Mouse (Mus musculus) forebrain, embryonic 11.5 days (tissue): ENCODE measurements around the gene Tbxa2r. TPM values are rescaled to one million over a fixed set of nuclear protein-coding genes. Genes with fewer than 3 reads are reported as not detected.

Source experiments
- ATAC-seq: fragments of 200-750 bp; cut with Nextera tagmentation; replicated peaks from 2 replicates; pipeline ENCODE4 v1.8.0; 2017; ENCODE audit warnings: moderate TSS enrichment; ENCODE audit not compliant: low FRiP score
- DNase-seq: peaks from one replicate; pipeline ENCODE4 v3.0.0-alpha.2; 2017; ENCODE audit warnings: low spot score
- H3K27ac ChIP-seq: fragments of 300-500 bp; sonication (generic); 2 replicates; pipeline ENCODE4 v1.5.1; 2014; ENCODE audit warnings: low read depth, low read length
- H3K27me3 ChIP-seq: fragments of 300-500 bp; sonication (generic); 2 replicates; pipeline ENCODE4 v1.6.1; 2014; ENCODE audit warnings: mild to moderate bottlenecking, low read length, mixed read lengths; ENCODE audit not compliant: control insufficient read depth, insufficient read depth
- H3K36me3 ChIP-seq: fragments of 300-500 bp; sonication (generic); 2 replicates; pipeline ENCODE4 v1.6.1; 2014; ENCODE audit warnings: mild to moderate bottlenecking, low read length, moderate library complexity, mixed read lengths; ENCODE audit not compliant: control insufficient read depth, insufficient read depth
- H3K4me1 ChIP-seq: fragments of 300-500 bp; sonication (generic); replicated peaks from 2 replicates; pipeline ENCODE4 v1.6.1; 2014; ENCODE audit warnings: low read length, mixed read lengths; ENCODE audit not compliant: control insufficient read depth, insufficient read depth
- H3K4me2 ChIP-seq: fragments of 300-500 bp; sonication (generic); 2 replicates; pipeline ENCODE4 v1.6.1; 2014; ENCODE audit warnings: low read depth, mild to moderate bottlenecking, low read length, moderate library complexity, mixed read lengths; ENCODE audit not compliant: severe bottlenecking
- H3K4me3 ChIP-seq: fragments of 300-500 bp; sonication (generic); 2 replicates; pipeline ENCODE4 v1.5.1; 2014; ENCODE audit warnings: low read depth, low read length
- H3K9ac ChIP-seq: fragments of 300-500 bp; sonication (generic); 2 replicates; pipeline ENCODE4 v1.6.1; 2014; ENCODE audit warnings: low read length
- H3K9me3 ChIP-seq: fragments of 300-500 bp; sonication (generic); 2 replicates; pipeline ENCODE4 v1.6.1; 2016; ENCODE audit warnings: low read length, mixed read lengths; ENCODE audit not compliant: control insufficient read depth
- WGBS: fragments of 180-500 bp; shearing (Covaris S2); extraction: QIAGEN DNeasy Blood & Tissue Kit; methylation state at CpG from one replicate; pipeline ENCODE4 v1.1.7; 2014; 5-methylcytosine and 5-hydroxymethylcytosine counted together
- polyA plus RNA-seq: library from polyadenylated mRNA; unstranded; fragments of >200 nt; fragmentation: Nextera tagmentation; extraction: Ambion mirVana; gene quantifications from 2 replicates; pipeline ENCODE4 v1.2.1, GENCODE M21; 2014

The Tbxa2r gene
- polyA plus RNA-seq, 1 experiment from 2014 or later = 2.6 TPM

DNA sequence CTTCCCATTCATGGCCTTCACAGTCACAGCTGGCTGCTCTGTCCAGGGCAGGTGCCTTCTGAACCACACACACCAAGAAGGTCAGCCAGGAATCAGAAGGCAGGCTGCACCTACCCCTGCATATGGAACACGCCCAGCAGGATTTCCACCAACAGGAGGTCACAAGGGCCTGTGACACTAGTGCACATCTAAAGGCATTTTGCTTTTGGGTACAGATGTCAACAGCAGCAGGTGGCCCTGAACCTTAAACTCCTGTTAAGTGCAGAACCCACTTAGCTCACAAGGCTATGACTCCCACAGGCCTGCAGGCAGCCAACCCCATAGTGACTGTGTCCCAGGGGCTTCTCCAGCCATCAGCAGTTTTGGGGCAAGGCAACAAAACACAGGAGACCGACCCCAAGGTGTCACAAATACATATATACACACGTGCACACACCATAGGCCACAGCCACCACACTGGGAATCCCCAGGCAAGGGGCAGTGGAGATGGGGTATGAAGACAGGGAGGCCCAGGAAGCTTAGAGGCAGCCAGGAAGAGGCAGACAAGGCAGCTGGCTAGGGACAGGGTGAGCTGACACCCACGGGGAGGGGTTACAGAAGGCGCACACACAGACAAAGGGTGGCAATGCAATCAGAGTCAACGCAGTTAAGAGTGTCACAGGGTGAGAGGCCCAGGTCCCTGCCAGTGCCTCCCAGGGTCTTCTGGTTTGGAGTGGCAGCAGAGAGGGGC, 38.1 kb downstream of the Tbxa2r start:
- H3K4me3 ChIP-seq = no peak overlapping the region
- no peak overlapping the region for H3K9ac ChIP-seq
- peaks cover 29% of the 10 kb centered on the region for H3K4me1 ChIP-seq
- no peak overlapping the region for H3K27ac ChIP-seq
- no peak overlapping the region for H3K4me2 ChIP-seq
- WGBS = 83% methylated on average over 6 of the region's 6 CpGs
- DNase-seq (no peak), ATAC-seq (no peak)
- peaks cover 19% of the 10 kb centered on the region for H3K27me3 ChIP-seq
- H3K36me3 ChIP-seq = peaks cover 32% of the 10 kb centered on the region
- H3K9me3 ChIP-seq = no peaks in the 10 kb centered on the region

DNA sequence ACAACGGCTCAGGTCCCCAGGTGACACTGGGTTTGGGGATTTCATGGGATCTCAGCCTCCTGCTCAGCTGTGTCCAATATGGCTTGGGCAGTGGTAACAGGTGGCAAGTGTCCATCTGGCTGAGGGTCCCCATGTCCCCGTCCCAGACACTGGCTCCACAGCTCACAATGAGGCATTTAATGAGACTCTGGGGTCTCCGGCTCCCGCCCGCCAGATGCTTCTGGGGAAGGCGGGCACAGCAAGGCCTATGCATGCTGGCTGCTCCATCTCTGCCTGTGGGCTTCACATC, 38.6 kb downstream of the Tbxa2r start:
- Histone ChIP-seq H3K27me3 (peaks cover 19% of the 10 kb centered on the region), H3K4me2 (no peak overlapping the region), H3K27ac (no peak overlapping the region), H3K4me3 (no peak overlapping the region), H3K4me1 (peaks cover 29% of the 10 kb centered on the region), H3K9me3 (no peaks in the 10 kb centered on the region), H3K9ac (no peak overlapping the region), H3K36me3 (peaks cover 32% of the 10 kb centered on the region)
- DNase-seq (no peak), ATAC-seq (no peak)
- 86% methylated on average over 6 of the region's 6 CpGs for WGBS

DNA sequence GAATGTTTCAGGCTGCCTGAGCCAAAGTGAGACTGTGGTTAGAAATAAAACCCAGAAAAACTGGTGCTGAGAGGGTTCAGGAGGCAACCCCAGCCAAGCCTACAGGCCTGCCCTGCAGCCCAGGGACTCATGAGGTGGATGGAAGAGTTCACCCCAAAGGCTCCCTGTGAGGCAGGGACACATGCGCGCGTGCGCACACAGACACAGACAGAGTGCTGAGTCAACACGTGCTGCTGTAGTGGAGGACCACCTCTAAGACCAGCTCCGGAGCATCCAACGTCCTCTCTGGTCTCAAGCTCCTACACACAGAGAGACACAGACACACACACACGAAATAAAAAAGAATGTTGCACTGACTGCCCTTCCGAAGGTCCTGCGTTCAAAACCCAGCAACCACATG, 46.8 kb downstream of the Tbxa2r start:
- H3K4me3 ChIP-seq = no peak overlapping the region
- 94% methylated on average over 10 of the region's 10 CpGs for WGBS

DNA sequence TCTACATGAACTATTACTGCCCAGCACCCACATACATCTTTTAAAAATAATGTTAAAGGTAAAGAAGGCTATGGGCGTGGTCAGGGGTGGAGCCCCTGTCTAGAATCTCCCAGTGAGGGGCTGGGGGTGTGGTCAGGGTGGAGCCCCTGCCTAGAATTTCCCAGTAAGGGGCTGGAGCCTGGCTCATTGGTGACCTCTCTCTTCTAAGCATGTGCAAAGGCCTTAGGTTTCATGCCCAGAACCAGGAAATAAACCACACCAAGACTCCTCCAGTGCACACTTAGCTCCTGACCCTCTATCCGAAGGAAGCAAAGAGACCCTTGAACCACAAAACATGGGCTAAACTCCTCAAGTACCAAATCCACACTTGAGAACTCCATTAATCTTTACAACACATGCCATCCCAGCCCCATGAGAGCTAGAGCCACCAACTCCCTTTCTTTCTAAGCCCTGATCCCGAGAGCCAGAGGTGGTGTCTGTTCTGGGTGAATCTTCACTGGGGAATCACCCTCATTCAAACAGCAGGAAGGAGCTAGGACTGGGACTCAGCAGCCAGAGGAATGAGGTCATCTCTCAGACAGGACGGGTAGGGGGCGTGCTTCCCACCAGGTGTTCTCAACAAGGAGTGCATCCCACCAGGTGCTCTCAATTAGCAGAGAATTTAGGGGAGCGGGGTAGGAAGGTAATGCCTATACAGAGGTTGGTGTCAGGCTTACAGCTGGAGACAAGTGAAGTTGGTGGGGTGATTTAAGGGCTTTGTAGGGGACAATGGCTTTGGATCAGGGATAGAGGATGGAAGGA, 48.2 kb downstream of the Tbxa2r start:
- peak overlapping the region; percentile 94 for H3K9ac ChIP-seq
- H3K4me3 ChIP-seq = peak overlapping the region; percentile 89
- no peaks in the 10 kb centered on the region for H3K9me3 ChIP-seq
- peak overlapping the region; percentile 88 for H3K4me2 ChIP-seq
- peaks cover 9% of the 10 kb centered on the region; the same call in 1 of the 2 replicates for H3K36me3 ChIP-seq
- H3K27ac ChIP-seq = peak overlapping the region; percentile 6; the same call in 1 of the 2 replicates
- H3K4me1 ChIP-seq = peaks cover 17% of the 10 kb centered on the region
- DNase-seq (no peak), ATAC-seq (no peak)
- 43% methylated on average over 6 of the region's 6 CpGs for WGBS
- H3K27me3 ChIP-seq = no peaks in the 10 kb centered on the region

More for the DNA sequence above, 46.8 kb downstream of the Tbxa2r start:
- DNase-seq = no peak
- ATAC-seq = no peak
- H3K36me3 ChIP-seq = peaks cover 15% of the 10 kb centered on the region; the same call in 1 of the 2 replicates
- peaks cover 17% of the 10 kb centered on the region for H3K4me1 ChIP-seq
- no peak overlapping the region for H3K4me2 ChIP-seq
- H3K27ac ChIP-seq = no peak overlapping the region
- no peaks in the 10 kb centered on the region for H3K27me3 ChIP-seq
- no peaks in the 10 kb centered on the region for H3K9me3 ChIP-seq
- no peak overlapping the region for H3K9ac ChIP-seq

DNA sequence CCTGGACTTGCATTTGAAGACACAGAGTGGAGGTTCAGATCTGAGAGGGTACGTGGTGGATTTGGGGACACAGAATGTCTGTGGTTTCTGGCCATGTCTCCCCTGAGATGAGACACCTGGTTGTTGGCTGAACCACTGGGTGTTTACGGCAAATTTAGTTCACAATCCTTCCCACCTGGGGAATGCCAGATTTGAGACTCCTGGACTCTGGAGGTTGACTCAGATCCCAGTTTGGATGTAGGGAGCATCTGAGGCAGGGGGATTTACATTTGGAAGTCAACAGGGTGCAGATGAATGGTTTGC, 48.8 kb downstream of the Tbxa2r start:
- Histone ChIP-seq H3K4me3 (peak overlapping the region; percentile 89), H3K9ac (peak overlapping the region; percentile 94), H3K27me3 (no peaks in the 10 kb centered on the region), H3K27ac (no peak overlapping the region), H3K4me2 (peak overlapping the region; percentile 88), H3K36me3 (peaks cover 9% of the 10 kb centered on the region; the same call in 1 of the 2 replicates), H3K9me3 (no peaks in the 10 kb centered on the region), H3K4me1 (peaks cover 17% of the 10 kb centered on the region)
- 56% methylated on average over 2 of the region's 2 CpGs for WGBS
- DNase-seq (no peak), ATAC-seq (no peak)

DNA sequence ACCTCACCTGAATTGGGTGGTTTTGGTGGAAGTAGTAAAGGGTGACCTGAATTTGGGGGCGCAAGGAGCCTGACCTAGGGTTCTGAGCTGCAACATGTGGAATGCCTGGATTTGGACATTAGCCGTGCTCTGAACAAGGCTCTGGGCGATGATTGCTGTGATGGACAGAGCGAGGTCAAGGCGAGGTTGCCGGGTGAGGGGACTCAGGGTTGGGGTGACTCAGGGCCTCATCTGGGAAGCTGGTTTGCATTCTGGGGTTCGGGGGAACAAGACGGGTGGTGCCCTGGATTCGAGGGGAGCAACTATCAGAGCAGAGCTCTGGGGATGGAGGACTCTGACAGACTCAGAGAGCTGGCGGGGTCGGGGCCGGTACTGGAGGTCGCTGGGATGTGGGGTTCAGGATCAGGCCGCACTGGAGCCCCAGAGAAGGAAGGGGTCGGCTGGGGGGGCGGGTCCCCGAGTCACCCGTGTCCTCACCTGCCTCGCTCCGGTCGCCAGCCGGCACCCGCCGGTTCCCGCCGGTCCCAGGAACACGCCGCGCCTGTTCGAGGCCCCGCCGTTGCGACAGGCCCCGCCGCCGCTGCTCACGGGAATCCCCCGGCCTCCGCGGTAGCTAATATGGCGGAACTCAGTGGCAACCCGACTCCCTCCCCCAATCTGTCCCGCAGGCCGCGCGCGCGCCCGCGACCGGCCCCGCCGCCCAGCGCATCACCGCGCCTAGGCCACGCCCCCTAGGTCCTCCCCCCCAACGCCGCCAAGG, 49.4 kb downstream of the Tbxa2r start, which contains the start of gene Fzr1:
TSS of gene Fzr1 (minus strand) at position 724 of the 760 bp plus-strand sequence.
- H3K4me2 ChIP-seq = peak within 1 kb of the TSS; percentile 88
- ATAC-seq (peak; percentile 66), DNase-seq (no peak)
- peaks cover 6% of the 10 kb centered on the region; the same call in 1 of the 2 replicates for H3K36me3 ChIP-seq
- no peaks in the 10 kb centered on the region for H3K27me3 ChIP-seq
- peaks cover 17% of the 10 kb centered on the region for H3K4me1 ChIP-seq
- under 1% methylated on average over 55 of the region's 59 CpGs for WGBS
- peak within 1 kb of the TSS; percentile 94 for H3K9ac ChIP-seq
- no peaks in the 10 kb centered on the region for H3K9me3 ChIP-seq
- peak within 1 kb of the TSS; percentile 75 for H3K27ac ChIP-seq
- H3K4me3 ChIP-seq = peak within 1 kb of the TSS; percentile 89

DNA sequence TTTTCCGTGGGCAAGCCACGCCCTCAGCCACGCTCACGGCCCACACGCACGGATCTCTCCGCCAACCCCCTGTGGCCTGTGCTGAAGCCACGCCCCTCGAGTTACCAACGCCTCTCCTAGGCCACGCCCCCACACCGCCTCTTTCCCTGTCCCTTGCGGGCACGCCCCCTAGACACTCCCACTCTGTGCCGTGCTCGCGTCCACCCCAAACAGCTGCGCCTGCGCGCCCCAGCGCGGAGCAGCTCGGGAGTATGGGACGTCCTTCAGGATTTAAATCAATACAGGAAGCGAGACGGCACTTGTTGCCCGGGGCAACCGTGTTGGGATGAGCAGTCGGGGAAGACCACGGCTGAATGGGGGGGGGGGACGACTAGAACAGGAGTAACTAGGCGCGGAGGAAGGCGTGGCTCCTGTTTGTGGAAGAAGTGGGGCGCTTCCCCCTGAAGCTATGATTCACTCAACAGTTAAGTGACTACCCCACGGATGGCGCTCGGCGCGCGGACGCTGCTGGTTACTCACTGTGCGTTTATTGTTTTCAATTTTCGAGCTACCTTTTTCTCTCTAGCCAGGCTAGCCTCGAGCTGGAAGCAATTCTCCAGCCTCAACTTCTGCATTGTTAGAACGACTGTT, 50.1 kb downstream of the Tbxa2r start:
- ATAC-seq (peak; percentile 97), DNase-seq (peak; percentile 100)
- Histone ChIP-seq H3K36me3 (peaks cover 6% of the 10 kb centered on the region; the same call in 1 of the 2 replicates), H3K4me3 (peak overlapping the region; percentile 89), H3K27me3 (no peaks in the 10 kb centered on the region), H3K9ac (peak overlapping the region; percentile 94), H3K4me2 (peak overlapping the region; percentile 65), H3K4me1 (peaks cover 17% of the 10 kb centered on the region), H3K27ac (peak overlapping the region; percentile 75), H3K9me3 (no peaks in the 10 kb centered on the region)
- WGBS = under 1% methylated on average over 46 of the region's 46 CpGs

DNA sequence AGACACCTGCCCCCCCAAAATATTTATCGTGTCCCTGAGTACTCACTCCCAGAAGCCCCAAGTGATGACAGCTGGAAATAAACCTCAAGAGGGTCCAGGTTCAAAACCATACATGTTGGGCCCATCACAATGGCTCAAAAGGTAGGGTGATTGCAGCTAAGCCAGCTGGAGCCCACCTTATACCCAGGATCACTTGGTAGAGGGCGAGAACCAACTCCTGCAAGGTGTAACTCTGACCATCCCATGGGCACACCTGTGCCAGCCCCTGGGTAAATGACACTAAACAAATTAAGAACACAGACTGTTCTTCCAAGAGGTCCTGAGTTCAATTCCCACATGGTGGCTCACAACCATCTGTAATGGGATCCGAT, 50.6 kb downstream of the Tbxa2r start:
- WGBS = 55% methylated on average over 3 of the region's 3 CpGs
- Histone ChIP-seq H3K9me3 (no peaks in the 10 kb centered on the region), H3K4me2 (peak overlapping the region; percentile 65), H3K9ac (peak overlapping the region; percentile 64), H3K36me3 (peaks cover 5% of the 10 kb centered on the region; the same call in 1 of the 2 replicates), H3K27ac (peak overlapping the region; percentile 75), H3K4me1 (peaks cover 17% of the 10 kb centered on the region), H3K4me3 (peak overlapping the region; percentile 89), H3K27me3 (no peaks in the 10 kb centered on the region)
- ATAC-seq (no peak; the same call in 1 of the 2 replicates), DNase-seq (no peak)
